Mouse (Mus musculus): ENCODE data around the gene Vkorc1l1. TPM values are rescaled to one million over a fixed set of nuclear protein-coding genes. Genes with fewer than 3 reads are reported as not detected.

The Vkorc1l1 gene
- polyA plus RNA-seq, 1 experiment from 2014 or later = 19.2 TPM

DNA sequence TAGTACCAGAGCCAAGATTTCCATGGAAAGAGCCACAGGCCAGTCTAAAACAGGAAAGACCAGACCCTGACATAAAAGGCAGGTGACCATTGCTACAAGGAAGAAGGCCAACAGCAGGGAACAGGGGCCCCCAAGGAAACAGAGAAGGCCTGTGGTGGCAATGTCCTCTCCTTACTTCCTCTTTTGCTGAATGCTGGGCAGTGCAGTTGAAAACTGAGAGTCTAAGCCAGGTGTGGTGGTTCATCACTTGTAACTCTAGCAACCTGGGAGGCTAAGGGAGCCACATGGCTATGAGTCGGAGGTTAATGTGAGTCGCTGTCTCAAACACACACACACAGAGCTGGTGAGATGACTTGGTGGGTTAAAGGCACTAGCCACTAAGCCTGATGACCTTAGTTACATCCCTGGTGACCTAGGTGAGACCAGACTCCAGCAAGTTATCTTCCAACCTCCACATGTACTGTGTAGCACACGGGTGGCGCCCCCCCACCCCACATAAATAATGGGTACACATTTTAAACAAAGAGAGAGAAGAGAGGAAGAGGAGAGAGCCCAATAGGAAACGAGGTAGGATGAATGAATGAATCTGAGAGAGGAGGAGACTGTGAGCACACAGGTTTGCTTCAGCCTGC is 59.7 kb downstream of the Vkorc1l1 start:
- DNase-seq (ENCODE audit: low spot score) = no peak

DNA sequence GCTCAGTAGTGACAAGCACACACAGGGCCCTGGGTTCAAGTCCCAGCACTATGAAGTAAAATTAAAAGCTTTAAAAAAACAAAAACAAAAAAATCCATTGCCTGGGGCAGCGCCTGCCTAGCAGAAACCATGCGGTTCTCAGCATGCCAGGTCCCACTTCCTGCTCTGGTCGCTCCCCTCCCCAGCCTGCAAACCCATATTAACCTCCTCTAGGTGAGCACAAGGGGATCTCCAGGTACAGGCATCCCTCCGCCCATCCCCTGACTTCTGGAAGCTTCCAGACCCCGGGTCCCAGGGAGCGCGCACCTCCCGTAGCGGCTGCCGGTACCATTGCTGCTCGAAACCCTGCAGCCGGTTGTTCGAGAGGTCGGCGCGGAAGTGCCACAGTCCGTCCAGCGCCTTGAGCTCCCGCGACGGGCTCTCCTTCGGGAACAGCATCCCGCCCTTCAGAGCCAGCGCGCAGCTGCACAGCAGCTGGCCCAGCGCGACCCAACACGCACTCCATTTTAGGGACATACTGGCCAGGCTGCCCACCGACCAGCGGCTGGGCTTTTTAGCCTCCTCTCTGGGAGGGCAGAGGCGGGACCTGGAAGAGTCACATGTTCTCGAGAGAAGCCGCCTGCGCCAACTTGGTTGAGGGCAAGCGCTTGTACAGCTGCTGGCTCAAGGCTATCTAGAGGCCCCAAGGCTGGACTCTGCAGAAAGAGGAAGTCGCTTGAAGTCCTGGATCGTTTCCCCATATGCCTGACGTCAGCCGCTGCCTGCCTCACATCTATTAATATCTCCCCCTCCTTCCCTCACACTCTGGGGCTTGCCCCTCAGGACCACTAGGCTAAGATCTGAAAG is 60.8 kb downstream of the Vkorc1l1 start, which contains the start of gene Gusb:
Gene Gusb (minus strand): TSS at position 749 of the 846 bp plus-strand sequence.
- peak; percentile 55 for DNase-seq (ENCODE audit: low spot score)

- no peak for DNase-seq (ENCODE audit: low spot score)
These were observed 61.5 kb downstream of the Vkorc1l1 start for GRCm38 (mm10) chr5:130003229-130003628.

DNA sequence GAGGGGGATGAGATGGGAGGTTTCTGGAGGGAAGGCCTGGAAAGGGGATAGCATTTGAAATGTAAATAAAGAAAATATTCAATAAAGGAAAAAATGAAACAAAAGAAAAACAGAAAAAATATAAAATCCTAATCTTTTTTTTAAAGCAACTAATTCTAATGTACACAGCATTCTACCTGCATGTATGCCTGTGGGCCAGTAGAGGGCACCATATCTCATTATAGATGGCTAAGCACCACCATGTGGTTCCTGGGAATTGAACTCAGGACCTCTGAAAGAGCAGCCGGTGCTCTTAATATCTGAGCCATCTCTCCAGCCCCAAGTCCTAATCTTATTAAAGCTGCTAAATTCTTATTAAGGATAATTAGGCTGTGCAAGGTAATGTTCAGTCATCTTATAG is 65.6 kb downstream of the Vkorc1l1 start:
- DNase-seq (ENCODE audit: low spot score) = no peak

GRCm38 (mm10) chr5:130008034-130008590 is 66.3 kb downstream of the Vkorc1l1 start:
- DNase-seq (ENCODE audit: low spot score) = no peak

GRCm38 (mm10) chr5:130009784-130010183 is 68.0 kb downstream of the Vkorc1l1 start:
- DNase-seq (ENCODE audit: low spot score) = no peak

GRCm38 (mm10) chr5:130010961-130011360 is 69.2 kb downstream of the Vkorc1l1 start:
- DNase-seq (ENCODE audit: low spot score) = no peak

DNA sequence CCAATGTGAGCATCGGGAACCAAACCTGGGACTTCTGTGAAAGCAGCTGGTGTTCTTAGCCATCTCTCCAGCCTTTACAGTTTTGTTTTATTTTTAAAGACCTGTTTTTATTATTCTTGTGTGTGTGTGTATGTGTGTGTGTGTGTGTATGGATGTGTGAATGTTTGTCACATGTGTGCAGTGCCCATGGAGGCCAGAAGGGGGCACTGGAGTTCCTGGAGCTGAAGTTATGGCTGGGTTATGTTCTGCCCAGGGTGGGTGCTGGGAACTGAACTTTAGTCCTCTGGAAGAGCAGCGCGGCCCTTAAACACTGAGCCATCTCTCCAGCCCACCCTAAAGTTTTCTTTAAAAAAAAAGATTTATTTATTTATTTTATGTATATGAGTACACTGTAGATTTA is 73.3 kb downstream of the Vkorc1l1 start:
- DNase-seq (ENCODE audit: low spot score) = no peak

DNA sequence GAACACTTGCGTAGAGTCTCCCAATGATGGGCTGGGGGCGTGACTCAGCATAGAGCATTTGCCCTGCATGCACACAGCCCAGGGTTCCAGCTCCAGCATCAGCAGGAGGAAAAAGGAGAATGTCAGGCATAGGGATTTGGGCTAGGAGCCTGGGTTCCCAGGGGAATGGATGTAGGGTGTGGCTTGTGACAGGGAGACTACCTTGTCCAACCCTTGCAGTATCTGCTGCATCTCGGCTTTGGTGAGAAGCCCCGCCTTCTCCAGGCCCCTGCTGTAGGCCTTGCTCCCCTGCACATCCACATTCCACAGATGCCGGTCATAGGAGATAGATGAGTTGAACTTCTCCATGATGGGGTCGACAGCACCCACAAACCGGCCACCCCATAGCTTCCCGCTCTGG is 77.7 kb downstream of the Vkorc1l1 start:
- no peak for DNase-seq (ENCODE audit: low spot score)

DNA sequence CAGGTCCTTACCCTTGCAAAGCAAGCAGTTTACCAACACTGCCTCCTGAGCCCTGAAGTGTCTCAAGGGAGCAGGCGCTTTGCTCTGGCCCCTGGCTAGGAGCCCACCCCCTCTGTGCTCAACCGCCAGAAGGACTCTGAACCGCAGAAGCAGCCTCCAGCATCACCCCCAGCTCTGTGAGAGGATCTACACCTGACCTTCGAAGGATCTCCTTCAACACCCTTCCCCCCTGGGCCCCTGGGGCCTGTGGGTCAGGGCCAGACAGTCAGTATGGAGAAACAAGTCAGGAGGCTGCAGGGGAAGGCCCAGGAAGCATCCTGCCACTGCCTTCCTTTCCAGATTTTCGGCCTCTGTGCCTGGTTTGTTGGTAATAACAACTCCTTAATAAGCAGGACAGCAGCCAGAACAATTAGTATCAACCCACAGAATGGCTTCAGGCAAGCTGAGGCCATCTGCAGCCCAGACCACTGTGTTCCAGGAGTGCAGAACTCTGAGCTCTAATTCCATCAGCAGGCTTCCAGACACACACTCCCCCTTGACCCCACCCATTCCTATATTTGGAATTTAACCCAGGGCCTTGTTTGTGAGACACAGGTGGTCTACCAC is 79.7 kb downstream of the Vkorc1l1 start:
- DNase-seq (ENCODE audit: low spot score) = no peak

GRCm38 (mm10) chr5:130022366-130022765 is 80.6 kb downstream of the Vkorc1l1 start:
- DNase-seq (ENCODE audit: low spot score) = no peak

DNA sequence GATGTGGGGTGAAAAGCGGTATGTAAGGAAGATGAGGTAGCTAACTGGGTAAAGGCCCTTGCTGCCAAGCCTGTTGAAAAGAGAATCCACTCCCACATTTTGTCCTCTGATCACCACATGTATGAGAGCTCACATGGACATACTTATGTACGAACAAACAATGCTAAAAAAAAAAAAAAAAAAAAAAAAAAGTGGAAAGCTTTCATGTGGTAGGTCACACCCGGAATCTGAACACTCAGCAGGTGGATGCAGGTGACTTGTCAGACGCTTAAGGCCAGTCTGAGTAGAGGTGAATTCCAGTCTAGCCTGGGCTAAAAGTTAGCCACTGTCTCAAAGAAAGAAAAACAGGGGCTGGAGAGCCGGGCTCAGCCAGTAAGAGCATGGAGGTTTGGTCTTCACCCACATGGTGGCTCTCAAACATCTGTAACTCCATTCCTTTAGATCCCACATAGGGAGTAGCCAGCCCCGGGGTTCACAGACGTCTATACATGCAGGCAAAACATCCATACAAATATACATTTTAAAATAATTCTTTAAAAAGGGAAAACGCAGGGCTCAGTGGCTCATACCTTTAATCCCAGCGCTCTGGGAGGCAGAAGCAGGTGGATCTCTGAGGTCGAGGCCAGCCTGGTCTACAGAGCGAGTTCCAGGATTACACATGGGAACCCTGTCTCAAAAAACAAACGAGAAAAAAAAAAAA is 81.4 kb downstream of the Vkorc1l1 start:
- no peak for DNase-seq (ENCODE audit: low spot score)

- DNase-seq (ENCODE audit: low spot score) = peak; percentile 77
These were observed 82.2 kb downstream of the Vkorc1l1 start for GRCm38 (mm10) chr5:130023767-130024539.

- no peak for DNase-seq (ENCODE audit: low spot score)
These were observed 85.4 kb downstream of the Vkorc1l1 start for GRCm38 (mm10) chr5:130027134-130027533.

GRCm38 (mm10) chr5:130027696-130028095 is 85.9 kb downstream of the Vkorc1l1 start:
- no peak for DNase-seq (ENCODE audit: low spot score)

DNA sequence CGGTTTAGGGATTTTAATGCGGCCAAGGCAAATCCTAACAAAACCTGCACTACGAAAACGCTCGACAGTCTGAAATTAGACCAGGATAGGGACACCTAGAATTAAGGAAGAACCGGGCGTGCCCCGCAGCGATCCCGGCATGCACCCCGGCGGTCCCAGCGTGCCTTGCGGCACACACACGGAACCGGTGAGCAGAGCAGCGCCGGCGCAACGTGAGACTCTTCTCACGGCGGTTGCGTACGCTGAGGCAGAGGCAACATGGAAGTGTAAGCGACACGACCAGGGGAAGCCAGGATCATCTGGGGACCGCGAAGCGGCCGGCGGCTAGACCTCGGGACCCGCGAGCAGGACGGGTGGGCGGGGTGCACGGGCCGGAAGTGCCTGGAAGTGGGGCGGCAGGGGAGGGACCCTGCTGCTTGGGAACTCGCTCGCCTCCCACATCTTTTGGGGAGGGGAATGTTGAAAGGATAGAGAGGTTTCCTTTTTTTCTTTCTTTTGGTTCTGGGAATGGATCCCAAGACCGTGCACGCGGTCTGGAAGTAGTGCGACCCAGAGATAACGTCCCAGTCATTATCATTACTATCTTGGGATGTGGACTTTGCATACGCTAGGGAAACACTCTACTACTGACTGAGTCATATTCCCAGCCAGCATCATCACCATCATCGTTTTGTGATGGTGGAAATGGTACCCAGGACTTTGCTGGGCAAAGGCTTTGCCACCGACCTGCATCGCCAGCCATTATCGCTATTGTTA is 87.5 kb downstream of the Vkorc1l1 start, which contains the start of the genes Asl and Crcp:
Gene Asl (minus strand): TSS at position 106 of the 756 bp plus-strand sequence.
Gene Crcp (plus strand): TSS at position 149 of the 756 bp plus-strand sequence.
- peak; percentile 79 for DNase-seq (ENCODE audit: low spot score)

- no peak for DNase-seq (ENCODE audit: low spot score)
These were observed 89.9 kb downstream of the Vkorc1l1 start for GRCm38 (mm10) chr5:130031410-130032390.

DNA sequence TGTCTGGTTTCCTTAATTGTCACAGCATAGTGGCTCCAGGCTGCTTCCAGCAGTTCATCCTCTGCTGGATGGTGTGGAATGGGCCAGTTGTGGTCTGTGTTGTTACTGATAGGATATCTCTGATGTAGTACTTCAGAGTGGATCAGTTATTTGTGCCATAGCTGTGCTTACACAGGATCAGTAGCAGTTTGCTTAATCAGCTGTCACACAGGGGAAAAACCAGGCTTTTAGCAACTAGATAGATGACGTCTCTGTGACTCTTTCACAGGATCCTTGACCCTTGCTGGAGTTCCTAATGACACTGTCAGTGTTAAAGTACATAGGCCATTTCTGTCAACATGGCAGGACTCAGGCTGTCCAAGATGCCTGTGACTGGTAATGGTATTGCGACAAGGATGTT is 92.1 kb downstream of the Vkorc1l1 start:
- no peak for DNase-seq (ENCODE audit: low spot score)
